Mouse (Mus musculus) kidney, adult 9 months (tissue): ENCODE measurements around the gene Ptprr.

Source experiments
- DNase-seq: peaks from one replicate; pipeline ENCODE4 v3.0.0; 2022

Gene Ptprr

DNA sequence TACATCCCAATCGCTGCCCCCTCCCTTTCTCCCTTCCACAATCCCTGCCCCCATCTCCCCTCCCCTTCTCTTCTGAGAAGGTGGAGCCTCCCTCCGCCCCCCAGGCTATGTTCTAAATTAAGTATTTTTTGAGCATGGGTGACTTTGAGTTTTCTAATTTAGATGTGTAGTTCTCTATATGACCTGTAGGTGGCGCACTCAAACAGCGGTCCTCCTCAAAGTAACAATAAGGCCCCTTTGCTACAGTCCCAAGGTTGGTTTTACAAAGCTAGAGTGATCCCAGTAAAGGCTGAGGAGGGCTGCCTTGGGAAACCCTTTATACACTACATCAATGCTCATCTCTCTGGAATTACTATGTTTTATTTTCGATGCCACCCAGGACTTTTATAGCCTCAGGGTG lies 181.0 kb downstream of the Ptprr start:
- DNase-seq: peak; percentile 52

DNA sequence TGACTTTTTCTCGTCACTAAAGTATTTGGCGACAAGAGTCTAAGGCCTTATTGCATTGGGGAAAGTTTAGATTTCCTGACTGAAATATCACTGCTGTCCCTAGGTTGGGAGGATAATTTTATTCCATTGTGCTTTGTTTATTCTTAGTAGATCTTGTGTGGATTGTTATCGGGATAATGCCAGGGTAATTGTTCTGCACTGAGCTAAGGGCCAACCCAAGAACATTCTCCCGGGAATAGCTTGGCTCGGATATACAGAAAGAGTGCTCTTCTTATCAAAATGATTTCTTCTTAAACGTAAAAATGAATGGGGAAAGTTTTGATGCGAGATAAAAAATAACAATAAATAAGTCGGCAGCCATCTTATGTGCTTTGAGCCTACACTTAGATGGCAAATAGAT lies 183.5 kb downstream of the Ptprr start:
- DNase-seq: no peak

DNA sequence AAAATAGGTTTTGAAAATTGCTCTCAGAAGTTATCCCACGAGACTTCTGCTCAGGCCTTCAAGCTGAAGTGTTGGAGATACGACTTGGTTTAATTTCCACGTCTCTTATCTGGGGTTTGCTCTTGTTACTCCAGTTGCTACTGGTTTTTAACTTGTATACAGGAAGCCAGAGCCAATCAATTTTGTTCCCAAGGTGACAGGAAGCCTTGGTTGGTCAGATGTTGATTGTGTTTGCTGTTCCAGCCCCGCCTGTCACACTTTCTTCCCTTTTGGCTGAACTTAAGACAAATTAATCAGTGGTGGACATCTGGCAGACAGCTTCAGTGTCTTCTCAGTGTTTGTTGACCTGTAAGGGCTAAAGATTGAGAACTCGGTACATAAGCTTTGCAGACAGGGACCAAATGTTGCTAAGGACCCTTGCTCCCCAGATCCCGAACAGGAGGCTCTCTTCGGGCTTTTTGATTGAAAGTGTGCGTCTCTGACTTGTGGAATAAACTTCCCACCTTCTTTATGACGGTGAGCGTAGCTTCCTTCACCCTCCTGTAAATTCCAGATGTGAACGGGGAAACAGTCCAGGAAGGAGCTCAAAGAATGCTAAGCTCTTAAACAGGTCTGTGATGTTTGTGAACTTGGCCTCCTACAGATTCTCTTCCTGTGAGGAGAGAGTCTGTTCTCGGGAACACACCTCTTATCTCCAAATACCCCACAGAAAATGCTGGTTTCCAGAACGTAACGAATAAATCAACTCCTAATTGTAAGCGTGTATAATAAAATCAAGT lies 187.8 kb downstream of the Ptprr start:
- DNase-seq: peak; percentile 75

DNA sequence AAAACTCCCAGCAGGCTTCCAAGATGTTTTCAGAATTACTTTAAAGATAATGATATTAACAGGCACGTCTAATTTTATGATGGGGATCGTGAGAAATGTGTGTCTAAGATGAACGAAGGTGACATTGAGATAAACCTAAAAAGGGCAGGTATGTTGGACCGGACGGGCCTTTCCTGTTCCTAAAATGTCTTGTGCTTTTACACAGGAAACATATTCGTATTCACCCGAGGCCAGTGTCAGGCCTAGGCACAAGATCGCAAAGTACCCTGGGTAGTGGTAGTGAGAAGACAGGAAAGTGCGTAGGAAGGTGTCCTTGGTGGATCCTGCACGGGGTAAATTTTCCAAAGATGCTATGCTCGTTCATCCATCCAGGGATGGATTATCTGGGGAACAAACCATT lies 188.4 kb downstream of the Ptprr start:
- peak; percentile 40 for DNase-seq

DNA sequence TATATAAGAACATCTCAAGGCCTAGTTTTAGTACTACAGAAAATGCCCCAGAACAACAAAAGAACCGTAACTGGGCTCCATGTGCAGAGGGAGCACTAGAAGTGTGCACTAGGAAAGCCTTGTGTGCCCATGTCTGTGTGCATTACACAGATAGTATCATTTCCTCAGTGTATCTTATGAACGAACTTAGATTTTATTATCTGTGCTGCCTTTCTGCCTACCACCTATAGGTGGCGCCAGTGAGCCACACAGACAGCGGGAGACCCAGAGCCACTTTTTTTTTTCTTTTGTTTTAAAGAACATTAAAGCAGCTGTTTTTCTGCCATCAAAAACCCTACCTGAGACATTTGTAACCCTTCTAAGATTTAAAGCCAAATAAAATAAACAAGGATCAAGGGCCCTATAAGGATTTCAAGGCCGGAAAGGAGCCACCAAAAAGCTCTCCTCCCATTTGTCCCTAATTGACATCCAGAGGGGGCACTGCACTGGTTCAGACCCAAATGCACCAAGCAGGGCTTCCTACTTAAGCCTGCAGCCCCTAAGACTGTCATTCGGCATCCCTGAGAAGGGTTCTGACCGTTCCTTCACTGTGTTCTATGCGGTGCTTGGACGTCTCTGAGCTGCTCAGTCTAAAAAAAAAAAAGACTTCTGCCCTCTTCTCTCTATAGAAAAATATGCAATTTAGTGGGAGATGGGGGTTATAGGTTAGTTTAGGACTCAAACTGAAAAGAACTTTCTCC lies 190.1 kb downstream of the Ptprr start:
- peak; percentile 71 for DNase-seq

DNA sequence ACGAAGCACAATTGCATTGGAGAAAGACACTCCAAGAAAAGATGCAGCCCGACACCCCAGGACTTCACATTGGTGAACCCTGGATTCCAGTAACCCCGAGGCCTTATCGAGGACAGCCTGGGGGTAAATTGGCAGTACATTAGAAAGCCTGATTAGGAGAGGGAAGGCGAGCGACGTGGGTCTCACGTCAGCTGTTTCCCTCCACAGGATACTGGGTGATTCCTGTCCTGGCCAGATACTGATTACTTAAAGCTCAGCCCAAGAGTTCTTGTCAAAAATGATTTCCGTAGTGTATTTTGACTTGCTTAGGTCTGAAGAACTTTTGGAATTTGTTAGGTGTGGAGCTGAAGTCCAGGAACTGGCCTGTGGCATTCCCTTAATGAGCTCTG lies 190.7 kb downstream of the Ptprr start:
- peak; percentile 54 for DNase-seq

DNA sequence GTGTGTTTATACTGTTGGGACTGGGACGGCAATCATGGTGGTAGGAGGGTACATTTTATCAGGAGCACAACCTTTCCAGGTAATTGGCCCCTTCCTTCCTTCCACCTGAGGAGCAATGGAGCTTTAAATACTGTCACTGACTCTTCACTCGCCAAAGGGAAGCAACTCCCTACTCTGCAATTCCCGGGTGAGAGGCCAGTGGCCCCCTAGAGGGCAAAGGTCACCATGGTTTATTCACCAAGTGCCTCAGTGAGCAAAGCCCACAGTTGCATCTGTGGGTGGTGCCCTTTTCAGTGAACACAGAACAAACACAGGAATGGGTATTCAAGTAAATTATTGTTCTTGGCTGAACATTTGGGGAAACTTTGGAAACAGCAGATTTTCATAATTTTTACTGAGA lies 194.1 kb downstream of the Ptprr start:
- peak; percentile 29 for DNase-seq

DNA sequence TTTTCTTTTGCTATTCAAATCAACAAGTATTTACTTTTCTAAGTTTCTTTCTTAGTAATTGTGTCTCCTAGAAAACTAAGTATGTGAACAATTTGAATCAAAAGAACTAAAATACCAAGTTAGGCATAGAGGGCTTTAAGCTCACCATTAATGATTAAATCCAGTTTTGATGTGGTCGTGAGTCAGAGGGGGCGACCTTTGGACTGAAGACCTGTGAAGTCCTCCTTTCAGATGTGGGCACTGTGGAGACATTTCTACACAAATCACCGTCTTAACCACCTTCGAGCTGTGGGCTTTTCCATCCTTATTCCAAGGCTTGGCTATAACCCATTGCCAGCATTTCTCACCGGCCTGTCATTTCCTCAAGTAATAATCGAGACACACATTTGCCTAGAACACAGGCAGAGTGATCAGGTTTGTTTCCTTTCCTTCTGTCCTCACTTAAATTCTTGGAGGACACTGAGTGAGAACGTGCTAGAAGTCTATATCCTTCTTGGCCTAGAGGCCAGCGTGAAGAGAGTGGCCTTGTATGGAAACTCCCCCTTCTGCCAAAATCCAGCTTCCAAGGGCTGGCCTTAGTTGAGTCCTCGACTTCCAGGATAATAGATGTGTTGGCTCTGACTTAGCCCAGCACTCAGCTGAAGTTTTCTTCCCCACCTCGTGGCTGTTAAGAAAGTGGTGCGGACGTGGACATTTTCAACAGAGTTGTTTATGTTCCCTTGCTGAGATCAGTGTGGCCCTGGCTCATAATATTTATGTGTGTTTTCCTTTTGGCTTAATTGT lies 202.5 kb downstream of the Ptprr start:
- DNase-seq: peak; percentile 86

DNA sequence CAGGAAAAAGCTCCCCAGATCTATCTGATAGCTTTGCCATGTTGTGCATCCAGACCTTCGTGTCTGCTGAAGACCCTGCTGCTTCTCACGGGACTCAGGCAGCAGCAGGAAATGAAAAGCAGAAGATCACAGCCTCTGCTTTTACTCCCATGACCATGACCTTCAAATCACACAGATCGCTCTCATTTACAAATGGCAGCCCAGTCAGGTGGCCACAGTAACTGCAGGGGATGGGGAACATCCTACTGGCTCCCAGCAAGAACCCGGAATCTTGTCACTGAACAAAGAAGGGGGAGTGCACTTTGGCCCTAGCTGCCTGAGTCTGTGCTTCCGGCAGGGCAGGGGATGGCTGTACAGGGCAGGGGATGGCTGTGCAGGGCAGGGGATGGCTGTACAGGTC lies 217.3 kb downstream of the Ptprr start:
- DNase-seq: no peak

DNA sequence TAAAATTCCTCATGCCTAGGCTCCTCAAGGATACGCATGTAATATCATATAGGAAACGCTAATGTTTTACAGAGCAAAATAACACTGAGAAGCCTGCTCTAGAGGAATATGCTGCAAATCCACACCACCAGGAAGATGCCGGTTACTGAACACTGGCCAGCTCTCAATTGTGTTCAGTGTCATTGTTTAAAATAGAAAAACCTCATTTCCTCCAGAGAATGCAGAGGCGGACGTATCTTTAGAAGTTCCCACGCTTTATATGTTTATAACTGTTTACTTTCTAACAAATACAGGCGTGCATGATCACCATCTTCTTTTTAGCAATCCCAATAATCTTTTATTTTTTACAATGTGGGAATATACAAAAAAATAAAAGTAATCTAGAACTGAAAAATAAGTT lies 224.2 kb downstream of the Ptprr start:
- DNase-seq: no peak

DNA sequence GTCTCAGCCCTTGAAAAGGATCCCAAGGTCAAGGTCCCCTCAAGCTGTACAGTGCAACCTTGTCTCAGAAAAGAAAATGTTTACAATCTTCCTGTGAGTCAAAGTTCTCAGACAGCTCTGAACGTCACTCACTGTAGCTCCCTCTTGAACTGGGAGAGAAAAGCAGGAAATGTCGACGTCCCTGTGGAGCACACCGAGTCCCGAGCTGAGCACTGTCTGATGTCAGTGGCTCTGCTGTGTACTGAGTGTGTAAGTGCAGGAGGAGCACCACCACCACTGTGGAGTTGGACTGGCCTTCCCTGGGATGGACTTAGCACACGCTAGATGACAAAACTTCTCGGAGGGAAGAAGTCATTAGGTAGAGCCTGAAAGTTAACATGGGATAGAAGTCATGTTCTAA lies 225.4 kb downstream of the Ptprr start:
- DNase-seq: no peak

DNA sequence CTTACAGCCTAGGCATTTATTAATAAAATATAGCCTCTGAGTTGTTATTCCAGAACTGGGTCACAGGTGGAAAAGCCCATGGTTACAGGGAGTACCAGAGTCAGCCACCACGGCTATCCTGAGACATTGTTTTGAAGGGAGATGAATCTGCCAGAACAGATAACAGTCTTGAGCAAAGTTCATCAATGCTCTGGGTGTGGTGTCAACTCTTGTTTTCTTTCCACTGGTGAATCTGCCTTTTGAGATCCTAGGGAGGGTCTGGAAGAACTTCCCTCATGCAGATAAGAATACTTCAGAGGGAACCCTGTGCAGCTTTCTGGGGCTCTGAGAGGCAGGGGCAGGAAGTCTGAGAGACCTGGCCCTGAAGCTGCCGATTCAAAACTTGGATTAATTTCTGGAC lies 227.6 kb downstream of the Ptprr start:
- no peak for DNase-seq

DNA sequence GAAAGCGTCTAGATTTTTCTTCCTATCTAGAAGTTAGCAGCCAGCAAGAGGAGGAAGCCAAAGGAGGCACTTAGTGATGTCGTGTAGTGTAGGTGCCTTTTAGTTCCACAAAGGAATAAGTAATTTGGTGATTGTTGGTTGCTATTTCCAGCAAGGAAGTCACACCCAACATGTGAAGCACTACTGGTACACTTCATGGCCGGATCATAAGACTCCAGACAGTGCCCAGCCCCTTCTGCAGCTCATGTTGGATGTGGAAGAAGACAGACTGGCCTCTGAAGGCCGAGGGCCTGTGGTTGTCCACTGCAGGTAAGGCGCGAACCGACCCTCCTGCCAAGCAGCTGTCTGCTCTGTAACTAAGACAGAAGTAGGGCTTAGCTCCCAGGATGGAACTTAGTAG lies 234.7 kb downstream of the Ptprr start:
- no peak for DNase-seq

DNA sequence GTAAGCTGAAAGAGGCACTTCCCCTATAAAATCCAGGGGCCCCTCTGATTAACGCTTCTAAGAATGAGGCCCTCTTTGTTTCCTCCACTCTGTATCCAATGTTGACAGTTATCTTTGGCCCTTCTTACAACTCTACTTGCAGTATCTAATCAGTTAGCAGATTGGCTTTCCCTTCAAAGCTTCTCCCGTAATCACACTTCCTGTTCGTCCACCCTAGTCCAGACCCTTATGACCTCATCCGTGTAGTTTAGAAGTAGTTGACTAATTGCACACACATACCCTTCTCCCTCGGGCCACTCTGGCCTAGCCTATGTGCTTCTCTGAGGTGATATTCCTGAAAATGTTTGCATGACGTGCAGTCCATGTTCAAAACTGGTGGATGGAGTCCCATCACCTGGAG lies 236.0 kb downstream of the Ptprr start:
- no peak for DNase-seq

DNA sequence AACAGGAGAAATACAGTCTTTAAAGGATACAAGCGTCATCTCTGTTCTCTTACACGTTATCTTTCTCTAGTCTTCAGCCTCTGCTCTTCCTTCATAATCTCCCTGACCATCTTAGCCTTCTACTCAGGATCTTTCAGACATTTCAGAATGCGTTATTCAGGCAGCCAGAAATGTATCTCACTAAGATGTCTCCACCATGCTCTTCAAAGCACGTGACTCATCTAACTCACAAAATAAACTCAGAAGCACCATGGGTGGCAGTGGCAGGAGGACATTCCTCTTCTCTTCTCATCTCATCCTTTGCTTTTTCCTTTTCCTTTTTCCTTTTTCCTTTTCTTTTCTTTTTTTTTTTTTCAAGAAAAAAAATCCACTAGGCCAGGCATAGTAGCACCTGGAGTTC lies 241.3 kb downstream of the Ptprr start:
- DNase-seq: no peak

DNA sequence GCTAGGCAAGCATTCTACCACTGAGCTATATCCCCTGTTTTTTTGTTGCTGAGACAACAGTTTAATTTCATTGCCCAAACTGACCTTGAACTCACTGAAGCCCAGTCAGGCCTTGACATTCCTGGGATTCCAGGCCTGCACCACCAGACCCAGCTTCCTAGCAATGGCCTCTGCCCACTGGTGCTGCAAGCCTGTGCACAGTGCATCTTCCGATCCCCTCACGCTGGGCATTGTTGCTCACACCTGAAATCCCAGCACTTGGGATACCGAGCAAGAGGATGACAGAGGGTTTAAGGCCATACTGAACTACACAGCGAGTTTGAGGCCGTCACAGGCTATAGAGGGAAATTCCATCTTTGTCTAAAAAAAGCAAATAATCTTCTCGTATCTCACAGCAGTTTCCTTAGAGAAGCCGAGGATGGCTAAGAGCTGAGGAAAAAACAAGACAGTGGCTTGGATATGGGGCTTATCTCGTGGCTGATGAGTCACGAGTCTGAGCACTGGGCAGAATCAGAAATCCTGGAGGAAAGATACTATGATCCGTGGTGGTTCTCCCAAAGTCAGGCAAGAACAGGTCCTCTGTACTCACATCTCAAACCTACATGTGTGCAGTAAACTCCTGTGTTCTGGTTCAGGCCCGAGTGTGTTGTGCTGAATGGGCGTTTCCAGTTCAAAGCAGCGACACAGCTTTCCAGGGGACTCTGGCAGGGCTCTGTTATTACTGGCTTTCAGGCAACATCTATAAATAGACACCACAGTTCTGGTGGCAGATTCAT lies 242.8 kb downstream of the Ptprr start:
- peak; percentile 65 for DNase-seq

DNA sequence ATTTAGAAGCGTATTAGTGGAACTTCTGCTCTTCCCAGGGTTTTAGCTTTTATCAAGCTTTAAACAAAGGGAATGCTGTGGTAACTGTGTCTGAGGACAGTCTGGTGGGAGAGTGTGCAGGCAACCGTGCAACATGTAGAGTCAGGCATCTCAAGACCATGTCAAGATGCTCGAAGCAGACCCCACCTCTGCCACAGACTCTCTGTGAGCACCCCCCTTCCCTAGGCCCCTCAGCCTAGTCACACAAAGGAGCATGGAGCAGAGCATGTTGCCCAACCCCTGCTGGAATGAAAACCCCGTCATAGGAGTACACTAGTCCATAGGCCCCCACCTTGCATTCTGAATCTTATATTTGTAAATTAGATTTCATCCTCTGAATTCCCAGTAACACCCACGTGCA lies 243.5 kb downstream of the Ptprr start:
- no peak for DNase-seq

DNA sequence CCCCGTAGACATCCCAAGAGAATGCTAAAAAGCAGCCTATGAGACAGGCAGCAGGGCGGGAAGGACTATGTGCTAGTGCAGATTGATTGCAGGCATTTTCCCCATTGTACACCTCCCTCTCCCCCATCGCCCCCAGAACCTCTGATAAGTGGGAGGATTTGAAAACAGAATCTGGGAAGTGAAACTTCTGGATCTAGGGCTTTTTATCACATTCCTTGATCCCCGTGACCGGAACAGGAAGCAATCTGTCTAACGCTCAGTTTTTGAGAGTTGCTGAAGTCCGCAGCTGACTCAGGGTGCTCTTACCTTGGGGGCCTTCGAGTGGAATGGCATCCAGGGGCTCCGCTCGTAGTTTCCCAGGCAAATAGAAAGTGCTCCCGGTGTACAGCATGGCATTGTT lies 246.5 kb downstream of the Ptprr start:
- DNase-seq: no peak

DNA sequence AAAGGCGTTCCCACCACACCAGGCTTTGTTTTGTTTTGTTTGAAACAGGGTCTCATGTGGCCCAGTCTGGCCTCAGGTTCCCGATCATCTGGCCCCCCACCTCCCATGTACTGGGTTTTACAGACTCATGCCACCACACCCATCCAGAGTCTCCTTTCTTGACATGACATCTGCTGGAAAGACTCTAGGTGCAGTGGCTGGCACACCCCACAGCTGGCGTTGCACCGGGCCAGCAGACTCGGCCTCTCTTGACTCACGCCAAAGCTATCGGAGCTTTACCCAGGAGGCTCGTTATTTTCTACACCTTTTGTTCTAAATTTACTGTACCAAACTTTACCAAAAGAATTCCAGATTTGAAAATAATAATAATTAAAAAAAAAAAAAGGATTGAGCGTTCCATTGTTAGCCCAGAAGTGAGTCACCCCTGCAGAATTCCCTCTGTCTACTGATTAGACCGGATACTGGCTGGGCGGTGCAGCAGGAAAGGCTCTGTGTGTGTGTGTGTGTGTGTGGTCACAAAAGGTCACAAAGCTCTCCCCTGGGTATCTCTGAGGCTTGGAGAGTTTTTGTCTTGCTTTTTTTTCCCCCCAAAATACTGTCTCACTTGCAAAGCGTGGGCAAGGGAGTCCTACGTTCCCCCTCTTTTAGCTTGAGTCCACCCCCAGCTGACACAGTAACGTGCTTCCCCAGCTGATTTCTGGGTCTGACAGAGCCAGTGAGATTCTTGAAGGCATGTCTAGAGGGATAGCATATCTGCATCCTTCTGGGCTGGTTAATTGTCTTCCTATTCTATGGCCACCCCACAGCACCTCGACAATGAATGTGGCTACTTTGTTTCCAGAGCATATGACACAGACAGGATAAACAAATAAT lies 248.8 kb downstream of the Ptprr start:
- DNase-seq: peak; percentile 79

DNA sequence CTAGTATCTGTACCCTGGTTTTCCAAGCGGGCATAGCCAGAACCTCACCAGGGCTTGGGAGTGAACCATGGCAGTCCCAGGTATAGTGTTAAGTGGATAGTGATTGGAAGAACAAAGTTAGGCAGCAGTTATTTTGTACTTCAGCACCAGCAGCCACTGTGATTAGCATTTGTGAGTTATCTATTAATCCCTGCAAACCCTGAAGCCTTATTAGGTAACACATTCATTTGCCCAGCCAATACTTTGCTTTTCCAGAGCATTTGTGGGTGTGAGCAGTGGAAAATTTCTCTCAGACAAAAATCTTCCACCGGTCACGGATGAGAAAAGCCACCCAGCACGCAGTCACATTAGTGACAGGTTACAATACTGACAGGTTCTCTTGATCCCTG lies 249.4 kb downstream of the Ptprr start:
- DNase-seq: peak; percentile 95

DNA sequence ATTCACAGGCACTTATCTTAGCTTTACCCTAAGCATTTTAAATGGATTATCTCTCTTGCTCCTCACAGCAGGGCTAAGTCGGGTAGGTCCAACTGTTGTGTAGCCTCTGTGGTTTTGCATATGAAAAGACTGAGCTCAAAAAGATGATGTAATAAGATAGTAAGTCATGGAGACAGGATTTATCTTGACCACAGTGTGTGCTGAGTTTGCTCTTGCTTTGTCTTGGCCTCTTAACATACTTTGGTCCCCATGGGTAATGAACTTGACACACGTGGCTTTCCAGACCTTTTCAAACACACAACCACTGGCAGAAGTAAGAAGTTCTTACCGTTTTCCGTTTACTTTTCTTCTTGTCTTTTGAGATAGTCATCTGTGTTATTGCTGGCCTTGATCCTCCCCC lies 250.3 kb downstream of the Ptprr start:
- no peak for DNase-seq
